Mouse (Mus musculus) limb, embryonic 12.5 days (tissue): ENCODE results near the gene 4930467E23Rik. TPM values are rescaled to one million over a fixed set of nuclear protein-coding genes. Genes with fewer than 3 reads are reported as not detected.
"Not testable (repeated sequence)": the region's sequence is repeated elsewhere in the genome, so short reads cannot be mapped to it uniquely, and the experiment has no call there.

ENCODE experiments used
- ATAC-seq: fragments of 200-750 bp; cut with Nextera tagmentation; 2 replicates; pipeline ENCODE4 v1.8.0; 2017; ENCODE audit warnings: low read depth, moderate TSS enrichment; ENCODE audit not compliant: insufficient number of reproducible peaks, insufficient read depth, low FRiP score, low TSS enrichment
- H3K27ac ChIP-seq: fragments of 300-500 bp; sonication (generic); 2 replicates; pipeline ENCODE4 v1.5.1; 2016; ENCODE audit warnings: mild to moderate bottlenecking, moderate library complexity
- H3K27me3 ChIP-seq: fragments of 300-500 bp; sonication (generic); 2 replicates; pipeline ENCODE4 v1.6.1; 2016; ENCODE audit warnings: mild to moderate bottlenecking, moderate library complexity
- H3K36me3 ChIP-seq: fragments of 300-500 bp; sonication (generic); 2 replicates; pipeline ENCODE4 v1.6.1; 2016; ENCODE audit warnings: mild to moderate bottlenecking, moderate library complexity
- H3K4me1 ChIP-seq: fragments of 300-500 bp; sonication (generic); replicated peaks from 2 replicates; pipeline ENCODE4 v1.6.1; 2016
- H3K4me2 ChIP-seq: fragments of 300-500 bp; sonication (generic); 2 replicates; pipeline ENCODE4 v1.6.1; 2016; ENCODE audit warnings: mild to moderate bottlenecking, moderate library complexity
- H3K4me3 ChIP-seq: fragments of 300-500 bp; sonication (generic); replicated peaks from 2 replicates; pipeline ENCODE4 v1.5.1; 2016; ENCODE audit warnings: mild to moderate bottlenecking
- H3K9ac ChIP-seq: fragments of 300-500 bp; sonication (generic); replicated peaks from 2 replicates; pipeline ENCODE4 v1.6.1; 2016; ENCODE audit warnings: mild to moderate bottlenecking, moderate library complexity
- H3K9me3 ChIP-seq: fragments of 300-500 bp; sonication (generic); 2 replicates; pipeline ENCODE4 v1.6.1; 2016; ENCODE audit warnings: mild to moderate bottlenecking, moderate library complexity
- WGBS: fragments of 180-500 bp; shearing (Covaris S2); methylation state at CpG from one replicate; pipeline ENCODE4 v1.1.7; 2016; 5-methylcytosine and 5-hydroxymethylcytosine counted together
- polyA plus RNA-seq: library from polyadenylated mRNA; unstranded; fragments of >200 nt; fragmentation: Nextera tagmentation; extraction: Ambion mirVana; gene quantifications from 2 replicates; pipeline ENCODE4 v1.2.1, GENCODE M21; 2016

The 4930467E23Rik gene
- polyA plus RNA-seq, 1 experiment from 2014 or later, result not detected

DNA sequence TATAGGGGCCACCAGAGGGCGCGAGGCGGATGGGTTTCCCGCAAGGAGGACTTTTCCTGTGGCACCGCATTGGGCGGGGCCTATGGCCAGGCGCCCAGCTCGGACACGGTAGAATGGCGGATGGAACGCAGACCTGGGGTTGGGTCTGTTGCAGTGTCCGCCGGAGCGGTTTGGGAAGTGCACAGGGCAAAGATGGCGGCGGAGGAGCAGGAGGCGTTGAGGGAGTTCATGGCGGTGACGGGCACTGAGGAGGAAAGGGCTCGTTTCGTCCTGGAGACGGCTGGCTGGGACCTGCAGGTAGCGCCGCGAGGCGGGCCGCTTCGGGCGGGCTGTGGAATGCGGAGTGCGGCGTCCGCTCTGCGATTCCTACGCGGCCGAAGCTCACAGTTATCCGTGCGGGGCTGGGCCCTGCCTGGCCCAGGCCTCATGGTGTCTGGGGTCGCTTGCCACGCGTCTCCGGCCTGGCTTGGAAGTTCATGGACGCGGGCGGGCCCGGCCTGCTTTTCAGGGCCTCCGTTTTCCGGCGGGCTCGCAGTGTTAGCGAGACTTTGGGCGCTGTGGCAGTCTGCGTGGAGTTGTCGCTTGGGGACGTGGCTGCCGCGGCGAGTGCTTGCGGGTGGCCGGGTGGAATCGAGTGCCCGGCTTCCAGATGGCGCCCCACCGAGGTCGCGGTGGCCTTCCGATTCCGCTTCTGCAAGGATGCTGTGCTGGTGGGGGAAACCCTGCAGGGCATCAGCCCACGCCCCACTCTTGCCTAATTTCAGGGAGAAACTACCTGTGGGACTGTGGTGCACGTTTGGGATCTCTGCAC lies 55.4 kb downstream of the 4930467E23Rik start:
- H3K9me3 ChIP-seq, H3K36me3 ChIP-seq, H3K4me1 ChIP-seq, H3K27me3 ChIP-seq: not testable (repeated sequence)
- 15% methylated on average over 71 of the region's 71 CpGs for WGBS
- peak overlapping the region; percentile 57 for H3K4me3 ChIP-seq
- peak overlapping the region; percentile 93 for H3K27ac ChIP-seq
- H3K4me2 ChIP-seq, result peak overlapping the region; percentile 49
- peak overlapping the region; percentile 89 for H3K9ac ChIP-seq
- ATAC-seq, result peak; percentile 100

DNA sequence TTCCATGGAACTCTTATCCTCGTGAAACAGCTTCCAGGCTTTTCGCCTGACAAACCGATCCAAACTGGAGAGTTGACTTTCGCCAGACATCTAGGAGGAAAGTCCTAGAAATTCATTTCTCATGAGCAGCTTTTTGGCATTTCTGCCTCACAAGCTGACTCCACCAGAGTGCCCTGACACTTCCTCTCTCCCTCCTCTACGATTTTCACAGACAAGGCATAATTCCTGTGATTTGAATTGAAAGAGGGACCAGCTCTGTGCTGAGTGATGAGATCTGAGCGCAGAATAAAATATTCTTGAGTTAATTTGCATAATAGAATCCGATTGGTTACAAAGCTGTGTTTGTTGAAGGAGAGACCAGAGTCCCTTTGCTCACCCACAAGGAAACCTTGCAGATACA lies 63.3 kb downstream of the 4930467E23Rik start:
- not testable (repeated sequence) for H3K27ac ChIP-seq, H3K4me1 ChIP-seq, H3K36me3 ChIP-seq, H3K9ac ChIP-seq, H3K9me3 ChIP-seq, ATAC-seq, H3K27me3 ChIP-seq, H3K4me3 ChIP-seq, H3K4me2 ChIP-seq
- WGBS, result 83% methylated on average over 7 of the region's 7 CpGs

Other genes with a start within 250 kb of the 4930467E23Rik start
- not detected in 2 replicates for gene Defb7, start 234.5 kb upstream of the 4930467E23Rik start, polyA plus RNA-seq
- not detected in 2 replicates for gene Gm31371, start 173.8 kb downstream of the 4930467E23Rik start, polyA plus RNA-seq